In genomic region chr13:93997981-93998380, GRCm38 (mm10) we compare ENCODE assay signal across 16 mouse cellular contexts. TPM values are rescaled to one million over a fixed set of nuclear protein-coding genes. Genes with fewer than 3 reads are reported as not detected.
A peak's percentile ranks its signal among the peaks of the same experiment; 100 is the strongest.
DNase-seq lines count a peak whose midpoint lies in the region.
"Had no signal": no experiment of that assay in that cellular context is flagged by ENCODE, and none has a peak within 500 bp of the region (broad histone marks: within the 10 kb centered on the region; RNA-seq: fewer than 3 reads in every experiment).

No protein-coding gene starts in this region.

- H3K4me3 ChIP-seq in macrophage (ENCODE audit: inconsistent target): no peak overlapping the region
- H3K4me3 ChIP-seq: forebrain, embryonic 12.5 days; hindbrain, embryonic 15.5 days; limb, embryonic 13.5 days; liver, embryonic 15.5 days had no signal

- no peaks in the 10 kb centered on the region for H3K36me3 ChIP-seq in macrophage (ENCODE audit: inconsistent target)
- H3K36me3 ChIP-seq: forebrain, embryonic 12.5 days; hindbrain, embryonic 15.5 days; limb, embryonic 13.5 days; liver, embryonic 15.5 days had no signal

- no peaks in the 10 kb centered on the region for H3K79me2 ChIP-seq in macrophage (ENCODE audit: inconsistent target)

- peak; percentile 75 to 87 for DNase-seq in adrenal gland, adult (ENCODE audit: inconsistent age in 2 of 2, low spot score in 1 of 2)
- no peak for DNase-seq in adrenal gland, postnatal 4 days (ENCODE audit: low spot score in 2 of 2)
- DNase-seq in 416B (ENCODE audit: low read depth) (peak; percentile 86), liver (no peak)
- peak; percentile 66 for DNase-seq in adrenal gland, adult 8-10 months
- DNase-seq in gastrocnemius, postnatal 25 days: no peak
- no peak for DNase-seq in spleen, postnatal 14 days (ENCODE audit: low spot score in 2 of 2)
- DNase-seq: gastrocnemius, postnatal 36 days; kidney, postnatal 10 days; right cerebral cortex, adult 18-20 months; thymus, adult 18-20 months had no signal

- WGBS in macrophage (ENCODE audit: missing documents): 48% methylated on average over 6 of the region's 6 CpGs

- peak overlapping the region; percentile 89; the same call in 1 of the 2 replicates for H3K27ac ChIP-seq in macrophage
- H3K27ac ChIP-seq: forebrain, embryonic 12.5 days; hindbrain, embryonic 15.5 days; limb, embryonic 13.5 days; liver, embryonic 15.5 days had no signal

RNA-seq across cellular contexts. Expression of gene Lhfpl2, which starts 59.6 kb away (rescaled TPM):
- total RNA-seq in adrenal gland, postnatal 4 days (2021): 10 to 100 TPM; 59.1 to 60.8 TPM
- total RNA-seq in adrenal gland, adult 8-10 months (2022): 10 to 100 TPM; 27.4 to 49.2 (median 34.5) TPM
- total RNA-seq in macrophage (2018; cell fraction: chromatin; rRNA removed): 100 to 1,000 TPM in 5 of 26 experiments, 10 to 100 TPM in 19, 1 to 10 TPM in 2; 4.9 to 310 (median 44.4) TPM
- total RNA-seq in macrophage (2018; cell fraction: cytosol; rRNA removed): 100 to 1,000 TPM in 12 of 26 experiments, 10 to 100 TPM in 14; 36.5 to 198 (median 70.7) TPM
- total RNA-seq in macrophage (2018; cell fraction: nucleus; rRNA removed): 100 to 1,000 TPM in 11 of 26 experiments, 10 to 100 TPM in 15; 16.9 to 315 (median 82.9) TPM
- polyA plus RNA-seq in macrophage (2018): 110 to 144 TPM (median 137 TPM) in 3 replicates
- 1 to 10 TPM; 5.3 to 6.7 TPM for total RNA-seq in gastrocnemius, postnatal 25 days (2021)

Comparison
In these comparisons a context has a peak if more than half of its experiments do, and no peak if none do; other contexts are left out.
1. DNase-seq: peak in adrenal gland, adult (2 of 2), 416B (single experiment) and adrenal gland, adult 8-10 months (single experiment); none in adrenal gland, postnatal 4 days (0 of 2), gastrocnemius, postnatal 25 days (single experiment), spleen, postnatal 14 days (0 of 2) and liver (single experiment).